Mouse (Mus musculus): ENCODE measurements around the gene Ddx42. TPM values are rescaled to one million over a fixed set of nuclear protein-coding genes. Genes with fewer than 3 reads are reported as not detected.

Gene Ddx42
- polyA plus RNA-seq, 1 experiment from 2014 or later: 35.3 TPM

DNA sequence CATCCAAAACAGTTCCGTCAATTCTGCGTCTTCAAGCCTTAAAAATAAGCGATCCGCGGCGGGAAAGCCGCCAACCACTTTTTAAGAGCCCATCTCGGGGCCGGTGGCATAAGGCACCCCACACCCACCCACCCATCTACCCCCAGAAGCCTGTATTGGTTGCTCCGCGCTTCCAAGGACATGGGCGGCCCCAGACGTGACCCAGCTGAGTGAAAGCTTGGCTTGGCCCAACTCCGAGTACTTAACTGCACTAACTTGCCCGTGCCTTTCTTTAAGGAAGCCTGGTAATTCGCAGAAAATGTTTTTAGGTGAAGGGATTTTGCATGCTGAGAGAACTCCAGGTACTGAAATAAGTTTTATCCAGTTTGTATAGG lies 56.6 kb downstream of the Ddx42 start:
- Histone ChIP-seq H3K4me1 (ENCODE audit: insufficient read depth, low read depth, low read length) (peaks cover 22% of the 10 kb centered on the region), H3K27me3 (replicated peaks; ENCODE audit: insufficient read depth, low read length) (no peaks in the 10 kb centered on the region), H3K4me2 (replicated peaks; ENCODE audit: low read depth, low read length) (peak overlapping the region; percentile 67), H3K9me3 (ENCODE audit: low read length) (no peaks in the 10 kb centered on the region), H3K36me3 (ENCODE audit: insufficient read depth, low read length) (no peaks in the 10 kb centered on the region), H3K4me3 (ENCODE audit: low read depth, low read length) (peak overlapping the region; percentile 97), H3K27ac (ENCODE audit: low read length) (peak overlapping the region; percentile 88), H3K9ac (replicated peaks; ENCODE audit: low read depth) (peak overlapping the region; percentile 23; the same call in 1 of the 2 replicates)
- peak; percentile 14; the same call in 1 of the 2 replicates for ATAC-seq
- peak; percentile 63 for DNase-seq (ENCODE audit: low spot score)
- 7% methylated on average over 16 of the region's 16 CpGs for WGBS
- TF ChIP-seq EP300 (IDR thresholded peaks at IDR 0.05) (no peak; the same call in 1 of the 2 replicates), CTCF (IDR thresholded peaks at IDR 0.05) (no peak)

DNA sequence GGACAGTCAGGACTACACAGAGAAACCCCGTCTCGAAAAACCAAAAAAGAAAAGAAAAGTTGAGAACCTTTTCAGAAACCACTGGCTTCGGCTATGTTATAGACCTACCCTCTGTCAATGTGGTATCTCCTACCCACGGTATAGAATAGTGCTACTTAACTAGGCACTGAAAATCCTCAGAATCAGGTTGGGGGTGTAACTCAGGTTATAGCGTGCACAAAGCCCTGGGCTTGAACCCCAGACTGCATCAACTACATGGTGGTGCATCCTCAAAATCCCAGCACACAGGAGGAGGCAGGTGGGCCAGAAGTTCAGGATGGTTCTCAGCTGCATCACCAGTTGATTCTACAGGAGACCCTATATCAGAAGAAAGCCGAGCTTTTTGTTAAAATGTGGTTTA lies 57.1 kb downstream of the Ddx42 start:
- Histone ChIP-seq H3K9me3 (ENCODE audit: low read length) (no peaks in the 10 kb centered on the region), H3K4me3 (ENCODE audit: low read depth, low read length) (0 out of 2 replicates have a peak overlapping the region, but pooled peaks have one; percentile 97), H3K27me3 (replicated peaks; ENCODE audit: insufficient read depth, low read length) (no peaks in the 10 kb centered on the region), H3K4me2 (replicated peaks; ENCODE audit: low read depth, low read length) (peak overlapping the region; percentile 67; the same call in 1 of the 2 replicates), H3K27ac (ENCODE audit: low read length) (0 out of 2 replicates have a peak overlapping the region, but pooled peaks have one; percentile 88), H3K9ac (replicated peaks; ENCODE audit: low read depth) (no peak overlapping the region), H3K36me3 (ENCODE audit: insufficient read depth, low read length) (no peaks in the 10 kb centered on the region), H3K4me1 (ENCODE audit: insufficient read depth, low read depth, low read length) (peaks cover 19% of the 10 kb centered on the region)
- WGBS: 96% methylated on average over 6 of the region's 6 CpGs
- DNase-seq (ENCODE audit: low spot score) (no peak), ATAC-seq (no peak)
- TF ChIP-seq EP300 (IDR thresholded peaks at IDR 0.05) (no peak), CTCF (IDR thresholded peaks at IDR 0.05) (no peak)

DNA sequence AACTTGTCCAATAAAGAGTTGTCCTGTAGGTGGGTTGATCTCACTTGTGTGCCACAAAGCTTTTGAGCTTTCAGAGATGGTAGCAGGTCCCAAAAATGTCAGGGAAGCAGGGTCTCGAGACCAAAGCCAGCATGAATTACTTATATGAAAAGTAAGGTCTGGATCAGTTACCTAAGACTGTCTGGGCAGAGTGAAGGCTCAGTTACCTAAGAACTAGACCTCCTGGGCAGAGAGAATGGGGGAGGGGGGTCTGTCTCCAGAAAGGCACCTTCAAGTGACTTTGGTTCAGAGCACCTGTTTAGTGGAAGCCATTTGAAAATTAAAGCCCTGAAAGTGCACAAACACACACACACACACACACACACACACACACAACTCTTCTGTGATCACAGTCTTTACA lies 57.6 kb downstream of the Ddx42 start:
- 80% methylated on average over 1 of the region's 1 CpGs for WGBS
- peak overlapping the region; percentile 62 for H3K27ac ChIP-seq (ENCODE audit: low read length)

DNA sequence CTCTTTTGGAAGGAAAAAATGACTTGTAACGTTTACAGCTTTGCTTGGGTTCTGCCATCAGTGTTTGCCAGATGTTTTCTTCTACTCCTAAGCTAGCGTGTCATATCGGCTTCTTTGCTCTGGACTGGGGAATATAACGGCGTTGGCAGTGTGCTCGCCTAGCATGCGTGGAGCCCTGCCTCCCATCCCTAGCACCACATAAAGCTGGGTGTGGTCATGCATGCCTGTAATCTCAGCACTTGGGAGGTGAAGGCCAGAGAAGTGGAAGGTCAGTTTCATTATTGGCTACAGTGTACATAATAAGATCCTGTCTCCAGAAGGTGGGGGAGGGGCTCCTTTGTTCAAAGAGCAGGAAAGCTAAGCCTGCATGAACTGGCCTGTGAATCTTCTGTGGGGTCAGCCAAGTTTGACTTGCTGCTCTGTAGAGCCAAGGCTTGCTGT lies 58.3 kb downstream of the Ddx42 start:
- H3K4me2 ChIP-seq (replicated peaks; ENCODE audit: low read depth, low read length): no peak overlapping the region; the same call in 1 of the 2 replicates
- peak overlapping the region; percentile 62 for H3K27ac ChIP-seq (ENCODE audit: low read length)
- H3K27me3 ChIP-seq (replicated peaks; ENCODE audit: insufficient read depth, low read length): no peaks in the 10 kb centered on the region
- WGBS: 42% methylated on average over 7 of the region's 7 CpGs
- TF ChIP-seq EP300 (IDR thresholded peaks at IDR 0.05) (peak; percentile 51; the same call in 1 of the 2 replicates), CTCF (IDR thresholded peaks at IDR 0.05) (no peak)
- DNase-seq (ENCODE audit: low spot score) (peak; percentile 86), ATAC-seq (peak; percentile 19)
- no peaks in the 10 kb centered on the region for H3K9me3 ChIP-seq (ENCODE audit: low read length)
- peaks cover 14% of the 10 kb centered on the region; the same call in 1 of the 2 replicates for H3K4me1 ChIP-seq (ENCODE audit: insufficient read depth, low read depth, low read length)
- H3K9ac ChIP-seq (replicated peaks; ENCODE audit: low read depth): no peak overlapping the region
- no peak overlapping the region for H3K4me3 ChIP-seq (ENCODE audit: low read depth, low read length)
- no peaks in the 10 kb centered on the region for H3K36me3 ChIP-seq (ENCODE audit: insufficient read depth, low read length)

More for the DNA sequence above, 57.6 kb downstream of the Ddx42 start:
- no peak overlapping the region for H3K9ac ChIP-seq (replicated peaks; ENCODE audit: low read depth)
- ATAC-seq: no peak
- H3K4me2 ChIP-seq (replicated peaks; ENCODE audit: low read depth, low read length): no peak overlapping the region
- H3K4me1 ChIP-seq (ENCODE audit: insufficient read depth, low read depth, low read length): peaks cover 14% of the 10 kb centered on the region; the same call in 1 of the 2 replicates
- H3K36me3 ChIP-seq (ENCODE audit: insufficient read depth, low read length): no peaks in the 10 kb centered on the region
- no peak for DNase-seq (ENCODE audit: low spot score)
- TF ChIP-seq CTCF (IDR thresholded peaks at IDR 0.05) (no peak), EP300 (IDR thresholded peaks at IDR 0.05) (no peak)
- no peaks in the 10 kb centered on the region for H3K9me3 ChIP-seq (ENCODE audit: low read length)
- H3K27me3 ChIP-seq (replicated peaks; ENCODE audit: insufficient read depth, low read length): no peaks in the 10 kb centered on the region
- no peak overlapping the region for H3K4me3 ChIP-seq (ENCODE audit: low read depth, low read length)

DNA sequence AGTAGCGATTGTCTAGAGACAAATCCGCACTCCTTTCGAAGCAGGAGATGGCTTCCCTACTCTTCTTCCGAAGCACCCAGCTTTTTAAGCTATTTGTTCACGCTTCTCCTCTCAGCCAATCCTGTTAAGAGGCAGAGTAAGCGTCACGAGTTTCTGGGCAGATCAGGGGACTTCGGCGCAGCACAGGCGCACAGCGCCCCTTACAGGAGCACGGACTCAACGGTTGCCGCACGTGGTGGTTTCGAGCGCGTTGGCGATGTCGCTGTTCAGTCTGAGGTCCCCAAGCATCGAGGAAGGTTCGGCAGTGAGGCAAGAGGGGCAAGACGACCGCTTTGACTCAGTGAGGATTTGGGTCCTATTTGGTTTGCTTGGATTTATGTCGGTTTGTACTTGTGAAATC lies 59.7 kb downstream of the Ddx42 start, which contains the start of gene Tcam1:
Gene Tcam1, plus strand, starts transcription at position 219 of the 400 bp plus-strand sequence.
- DNase-seq (ENCODE audit: low spot score): peak; percentile 97
- Histone ChIP-seq H3K27ac (ENCODE audit: low read length) (no peak within 1 kb of the TSS), H3K9me3 (ENCODE audit: low read length) (no peaks in the 10 kb centered on the region), H3K9ac (replicated peaks; ENCODE audit: low read depth) (no peak within 1 kb of the TSS; the same call in 1 of the 2 replicates), H3K36me3 (ENCODE audit: insufficient read depth, low read length) (no peaks in the 10 kb centered on the region), H3K4me1 (ENCODE audit: insufficient read depth, low read depth, low read length) (peaks cover 9% of the 10 kb centered on the region; the same call in 1 of the 2 replicates), H3K4me3 (ENCODE audit: low read depth, low read length) (no peak within 1 kb of the TSS), H3K27me3 (replicated peaks; ENCODE audit: insufficient read depth, low read length) (no peaks in the 10 kb centered on the region), H3K4me2 (replicated peaks; ENCODE audit: low read depth, low read length) (0 out of 2 replicates have a peak within 1 kb of the TSS, but pooled peaks have one; percentile 27)
- 5% methylated on average over 25 of the region's 25 CpGs for WGBS
- peak; percentile 43 for ATAC-seq
- TF ChIP-seq EP300 (IDR thresholded peaks at IDR 0.05) (no peak), CTCF (IDR thresholded peaks at IDR 0.05) (peak; percentile 98)

DNA sequence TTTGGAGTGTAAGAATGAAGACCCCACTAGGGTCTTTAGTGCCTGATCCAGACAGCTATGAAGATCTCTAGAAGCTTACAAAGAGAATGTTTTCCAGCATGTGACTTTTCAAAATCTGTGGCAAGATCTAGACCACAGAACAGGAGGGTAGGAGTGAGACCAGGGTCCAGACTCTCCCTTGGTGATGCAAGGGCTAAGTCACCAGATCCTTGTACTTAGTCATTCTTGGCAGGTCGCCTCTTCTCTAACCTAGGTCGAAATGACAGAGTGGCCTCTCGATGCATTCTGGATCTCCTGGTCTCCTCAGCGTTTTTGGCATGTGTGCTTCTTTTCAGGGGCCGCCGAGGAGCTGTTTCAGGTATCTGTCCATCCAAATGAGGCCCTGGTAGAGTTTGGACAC lies 65.7 kb downstream of the Ddx42 start:
- H3K36me3 ChIP-seq (ENCODE audit: insufficient read depth, low read length): no peaks in the 10 kb centered on the region
- ATAC-seq: no peak

More for the DNA sequence above, 65.7 kb downstream of the Ddx42 start:
- H3K9ac ChIP-seq (replicated peaks; ENCODE audit: low read depth): no peak overlapping the region
- no peak overlapping the region for H3K27ac ChIP-seq (ENCODE audit: low read length)
- no peaks in the 10 kb centered on the region for H3K27me3 ChIP-seq (replicated peaks; ENCODE audit: insufficient read depth, low read length)
- no peak for DNase-seq (ENCODE audit: low spot score)
- H3K4me2 ChIP-seq (replicated peaks; ENCODE audit: low read depth, low read length): no peak overlapping the region
- no peaks in the 10 kb centered on the region for H3K9me3 ChIP-seq (ENCODE audit: low read length)
- no peaks in the 10 kb centered on the region for H3K4me1 ChIP-seq (ENCODE audit: insufficient read depth, low read depth, low read length)
- WGBS: 83% methylated on average over 6 of the region's 6 CpGs
- TF ChIP-seq CTCF (IDR thresholded peaks at IDR 0.05) (no peak), EP300 (IDR thresholded peaks at IDR 0.05) (no peak)
- no peak overlapping the region for H3K4me3 ChIP-seq (ENCODE audit: low read depth, low read length)

Measured in lung, postnatal 0 days (tissue).